Mouse (Mus musculus) layer of hippocampus, adult 9-11 months (tissue): ENCODE data around the gene Lrrc29.

Source experiments
- DNase-seq: peaks from one replicate; pipeline ENCODE4 v3.0.0; 2022

Gene Lrrc29

DNA sequence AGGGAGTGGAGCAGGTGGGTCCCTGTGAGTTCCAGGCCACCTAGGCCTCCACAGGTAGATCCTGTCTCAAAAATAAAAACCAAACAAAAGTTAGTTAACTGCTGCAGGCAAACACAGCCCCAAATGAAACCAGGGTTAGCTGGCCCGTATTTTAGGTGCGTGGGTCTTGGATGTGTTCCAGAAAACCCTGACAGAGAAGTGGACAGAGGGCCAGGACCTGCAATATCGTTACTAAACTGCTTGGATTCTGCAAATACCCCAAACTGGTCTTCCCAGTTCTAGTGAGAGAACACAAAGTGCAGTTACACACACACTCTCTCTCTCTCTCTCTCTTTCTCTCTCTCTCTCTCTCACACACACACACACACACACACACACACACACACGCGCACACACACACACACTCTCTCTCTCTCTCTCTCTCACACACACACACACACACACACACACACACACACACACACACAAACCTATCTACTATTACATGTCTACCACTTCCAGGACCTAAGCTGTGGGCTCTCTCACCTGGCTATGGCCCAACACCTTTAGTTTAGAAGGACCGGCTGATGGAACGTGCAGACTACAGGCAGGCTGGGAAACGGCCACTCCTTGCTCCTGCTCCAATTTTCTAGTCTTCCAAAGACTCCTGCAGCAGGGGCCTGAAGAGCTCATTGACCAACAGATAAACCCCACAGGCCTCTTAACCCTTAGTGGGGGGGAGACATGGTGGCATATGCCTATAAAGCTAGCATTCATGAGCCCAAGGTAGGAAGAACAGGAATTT lies 17.9 kb upstream of the Lrrc29 start:
- no peak for DNase-seq

DNA sequence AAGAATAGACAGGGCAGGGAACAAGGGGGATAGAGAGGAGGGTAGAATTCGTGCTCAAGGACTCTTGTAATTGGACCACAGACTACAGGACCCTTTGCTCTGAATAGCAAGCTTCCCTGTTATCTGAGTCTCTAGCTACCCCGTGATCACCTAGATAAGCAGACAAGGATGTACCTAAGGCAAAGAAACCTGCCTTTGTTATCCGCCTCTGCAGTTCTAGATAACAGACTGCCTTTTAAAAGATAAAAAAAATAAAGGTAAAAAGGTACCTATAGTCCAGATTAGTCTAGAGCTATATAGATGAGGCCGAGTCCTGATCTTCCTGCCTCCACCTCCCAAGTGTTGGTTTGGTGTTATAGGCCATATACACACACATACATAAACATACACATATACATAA lies 16.7 kb upstream of the Lrrc29 start:
- no peak for DNase-seq

DNA sequence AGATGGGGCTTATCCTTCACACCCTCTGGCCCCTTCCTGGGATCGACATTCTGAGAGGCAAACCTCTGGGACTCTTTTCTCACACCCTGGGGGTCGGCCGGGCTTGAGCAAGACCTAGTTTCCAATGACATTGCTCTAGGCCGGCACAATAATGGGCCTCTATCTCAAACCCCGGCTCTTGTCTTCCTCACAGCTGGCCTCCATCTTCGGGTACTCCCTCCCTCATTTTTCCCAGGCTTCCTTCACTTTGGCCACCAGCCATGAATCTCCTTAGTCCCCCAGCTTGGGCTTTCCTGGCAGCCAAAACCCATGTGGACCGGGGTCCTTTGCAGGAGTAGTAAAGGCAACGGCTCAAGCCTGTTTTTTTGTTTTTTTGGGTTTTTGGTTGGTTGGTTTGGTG lies 15.3 kb upstream of the Lrrc29 start:
- DNase-seq, result no peak

DNA sequence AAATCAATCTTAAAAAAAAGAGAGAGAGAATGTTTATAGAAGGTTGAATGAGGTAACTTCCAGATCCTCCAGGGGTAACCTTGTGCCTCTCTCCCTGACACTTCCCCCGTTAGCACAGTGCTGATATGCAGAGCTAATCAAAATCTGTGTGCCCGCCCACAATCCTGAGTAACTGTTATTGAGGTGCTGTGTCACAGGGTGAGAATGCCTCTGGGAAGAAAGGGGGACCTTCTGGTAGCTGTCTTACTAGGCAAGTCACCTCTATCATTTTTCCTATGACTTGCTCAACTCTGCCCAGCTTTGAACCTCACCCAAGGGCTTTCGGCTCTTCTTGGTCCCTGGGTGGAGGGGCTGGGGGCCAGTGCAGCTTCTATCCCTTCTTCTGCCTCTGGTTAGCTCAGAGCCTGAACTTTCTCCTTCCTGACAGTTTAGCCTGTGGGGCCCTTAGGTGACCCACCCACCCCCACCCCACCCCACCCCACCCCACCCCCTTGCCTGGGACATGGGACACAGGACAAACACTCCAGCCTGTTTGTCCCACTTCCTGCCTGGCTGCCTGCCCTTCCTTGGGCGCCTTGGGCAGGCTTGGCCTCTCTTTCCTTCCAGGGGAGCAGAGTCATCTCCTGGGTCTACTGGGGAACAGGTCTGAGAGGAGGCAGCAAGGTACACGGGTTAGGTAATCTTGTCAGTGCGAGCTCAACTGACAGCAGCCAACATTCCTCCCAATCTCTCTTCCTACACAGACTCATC lies 14.0 kb upstream of the Lrrc29 start:
- no peak for DNase-seq

DNA sequence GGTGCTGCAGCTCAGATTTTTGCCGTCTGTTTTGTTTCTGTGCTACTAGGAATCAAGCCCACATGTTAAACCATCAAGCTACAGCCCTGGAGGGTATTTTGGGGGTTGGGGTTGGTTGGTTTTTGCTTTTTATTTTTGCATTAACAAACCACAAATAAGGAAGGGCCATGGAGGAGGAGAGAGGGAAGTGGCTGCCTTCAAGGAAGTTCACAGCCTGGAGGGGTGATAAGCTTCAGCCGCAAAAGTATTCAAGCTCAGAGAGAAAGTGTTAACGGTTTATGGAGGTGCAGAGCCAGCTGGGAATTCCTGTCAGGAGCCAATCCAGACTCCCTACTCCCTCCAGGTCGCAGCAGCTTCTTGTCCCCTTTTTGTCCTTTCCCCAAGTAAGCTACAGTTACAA lies 12.9 kb upstream of the Lrrc29 start:
- no peak for DNase-seq

DNA sequence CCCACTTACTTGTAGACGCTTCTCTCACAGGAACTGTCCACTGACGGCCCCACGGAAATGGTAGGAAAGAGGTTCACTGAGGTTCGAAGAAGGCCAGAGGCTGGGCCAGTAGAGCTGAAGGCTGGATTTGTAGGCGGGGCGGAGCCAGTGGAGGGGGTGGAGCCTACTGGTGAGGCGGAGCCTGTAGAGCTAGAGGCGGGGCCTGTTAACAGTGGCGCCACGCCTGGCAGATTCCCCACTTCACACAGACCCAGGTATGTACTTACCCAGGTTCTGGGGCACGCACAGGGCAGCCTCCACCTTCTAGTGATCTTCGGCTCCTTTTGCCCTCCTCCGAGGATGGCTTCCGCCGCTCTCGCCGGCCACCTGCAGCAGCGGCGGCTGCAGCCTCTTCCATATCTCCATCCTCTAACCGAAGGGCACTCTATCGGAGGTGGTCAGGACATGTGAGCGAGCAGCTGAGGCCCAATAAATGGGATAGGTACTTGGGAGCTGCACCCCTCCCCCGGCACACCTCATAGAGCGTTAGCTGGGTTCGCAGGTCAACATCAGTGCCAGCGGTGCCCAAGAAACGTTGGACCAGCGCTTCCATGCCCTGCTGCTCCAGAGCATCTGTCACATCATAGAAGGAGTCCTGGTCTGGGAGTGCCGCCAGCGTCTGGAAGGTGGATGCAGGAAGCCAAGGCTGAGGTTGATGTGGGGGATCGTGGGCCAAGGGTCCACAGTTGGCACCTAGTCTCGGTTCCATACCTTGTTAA lies 10.5 kb upstream of the Lrrc29 start:
- no peak for DNase-seq

DNA sequence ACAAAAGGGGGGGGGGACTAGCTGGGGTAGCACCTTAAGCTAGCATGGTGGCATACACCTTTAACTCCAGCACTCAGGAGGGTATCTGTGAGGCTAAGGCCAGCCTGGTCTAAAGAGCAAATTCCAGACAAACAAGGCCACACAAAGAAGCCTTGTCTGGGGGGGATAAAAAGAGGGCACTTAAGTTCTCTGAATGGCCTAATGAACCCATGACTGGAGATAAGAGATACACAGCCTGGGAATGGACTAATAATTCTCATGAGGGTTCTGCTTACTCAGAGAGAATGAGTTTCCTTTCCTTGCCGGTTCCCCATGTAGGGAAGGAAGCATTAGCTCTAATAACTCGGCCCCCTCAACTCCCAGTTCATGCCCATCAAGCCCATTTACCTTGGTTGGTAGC lies 6.4 kb upstream of the Lrrc29 start:
- DNase-seq, result no peak

DNA sequence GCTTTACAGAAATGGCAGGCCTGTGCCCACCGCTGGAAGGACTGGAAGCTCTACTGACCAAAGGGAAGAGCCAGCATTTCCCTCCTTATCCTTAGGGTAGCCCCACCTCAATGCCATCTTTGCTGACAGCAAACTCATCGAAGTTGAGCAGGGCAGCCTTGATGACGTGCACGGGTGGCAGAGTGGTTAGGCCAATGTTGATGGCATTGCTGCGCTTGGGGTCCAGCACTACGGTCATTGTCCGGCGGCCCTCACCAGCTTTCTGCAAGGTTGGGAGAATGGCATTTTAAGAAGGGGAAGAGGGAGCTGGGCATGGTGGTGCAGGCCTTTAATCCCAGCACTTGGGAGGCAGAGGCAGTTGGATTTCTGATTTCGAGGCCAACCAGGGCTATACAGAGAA lies 5.9 kb upstream of the Lrrc29 start:
- DNase-seq, result no peak

DNA sequence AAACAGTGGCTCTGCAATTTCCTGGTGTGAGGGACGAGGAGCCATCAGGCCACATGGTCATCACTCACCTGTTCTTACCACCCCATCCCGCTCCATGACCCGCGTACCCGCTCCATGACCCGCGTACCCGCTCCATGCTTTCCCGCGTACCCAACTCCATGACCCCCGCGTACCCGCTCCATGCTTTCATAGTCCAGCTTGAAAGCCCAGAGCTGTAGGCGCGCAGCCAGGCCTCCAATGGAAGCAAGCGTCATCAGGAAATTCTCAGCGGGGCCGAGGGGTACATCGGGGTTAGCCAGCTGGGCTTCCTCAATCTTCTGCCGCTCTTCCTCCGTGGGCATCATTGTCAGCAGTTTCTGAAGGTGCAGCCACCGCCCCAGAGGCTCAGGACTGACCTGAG lies 5.4 kb upstream of the Lrrc29 start:
- DNase-seq, result no peak

DNA sequence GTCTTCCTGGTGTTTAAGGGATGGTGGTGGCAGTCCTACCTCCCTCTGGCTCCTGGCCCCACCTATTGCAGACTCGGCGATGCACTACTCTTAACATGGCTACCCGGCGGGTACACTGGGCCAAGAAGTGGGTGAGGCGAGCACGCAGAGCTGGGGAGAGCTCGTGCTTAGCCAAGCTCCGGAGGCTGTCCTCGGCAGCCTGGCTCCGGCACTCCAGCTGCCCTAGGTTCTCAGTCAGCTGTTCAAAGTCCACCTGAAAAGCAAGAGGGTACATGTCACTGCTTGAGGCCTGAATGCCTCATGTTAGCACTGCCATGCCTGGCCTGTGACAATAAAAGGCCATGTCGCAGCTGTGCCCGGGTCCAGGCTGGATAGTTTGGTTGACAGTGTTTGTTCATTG lies 4.2 kb upstream of the Lrrc29 start:
- no peak for DNase-seq

DNA sequence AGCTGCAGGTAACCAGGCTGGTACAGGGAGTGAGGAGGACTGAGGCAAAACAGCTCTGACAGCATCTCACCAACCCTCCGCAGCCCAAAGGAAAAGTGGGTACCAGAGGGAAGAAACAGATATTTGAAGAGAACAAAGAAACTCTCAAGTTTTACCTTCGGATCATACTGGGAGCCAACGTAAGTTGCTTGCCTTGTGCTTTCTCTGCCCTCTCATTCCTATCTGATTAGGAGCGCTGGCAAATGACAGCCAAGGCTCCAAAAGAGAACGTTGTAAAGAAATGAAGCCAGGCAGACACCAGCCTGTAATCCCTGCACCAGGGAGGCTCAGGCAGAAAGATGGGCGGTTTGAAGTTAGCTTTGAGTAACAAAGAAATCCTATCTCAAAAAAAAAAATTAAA lies 890 bp upstream of the Lrrc29 start:
- no peak for DNase-seq

DNA sequence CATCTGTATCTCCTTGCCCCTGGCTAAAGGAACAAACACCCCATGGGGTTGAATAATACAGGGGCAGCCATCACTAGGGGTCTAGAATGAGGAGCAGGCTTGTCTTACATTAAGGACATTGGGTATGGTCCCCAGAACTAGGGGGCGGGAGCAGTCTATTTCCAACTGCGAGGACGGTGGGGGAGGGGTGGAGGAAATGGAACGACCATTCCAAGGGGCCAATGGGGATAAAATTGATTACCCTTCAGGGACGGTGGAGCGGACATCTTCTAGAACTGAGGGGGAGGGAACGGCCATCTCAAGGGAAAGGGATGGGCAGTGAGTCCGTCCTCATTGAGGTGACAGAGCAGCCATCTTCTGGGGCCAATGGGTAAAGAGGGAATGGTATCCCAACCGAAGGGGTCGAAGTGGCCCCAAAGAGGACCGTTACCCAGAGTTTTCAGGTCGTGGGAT lies 411 bp downstream of the Lrrc29 start:
- DNase-seq, result no peak

DNA sequence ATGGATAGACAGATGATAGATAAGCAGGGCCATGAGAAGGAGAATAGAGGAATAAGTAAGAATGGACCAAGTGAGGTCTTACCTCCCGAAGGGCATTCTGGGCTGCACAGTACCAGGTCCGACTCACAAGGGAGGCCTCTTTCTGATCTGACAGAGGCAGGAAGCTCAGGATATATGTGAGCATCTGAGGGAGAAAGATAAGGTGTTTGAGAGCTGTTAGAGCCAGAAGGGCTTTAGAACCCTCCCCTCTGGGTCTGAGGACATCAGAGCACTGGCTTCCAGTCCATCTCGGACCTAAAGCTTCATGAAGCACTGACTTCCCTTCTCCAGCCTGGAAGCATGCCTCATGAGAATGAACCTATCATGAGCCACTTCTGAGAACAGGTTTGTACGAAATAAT lies 2.9 kb downstream of the Lrrc29 start:
- DNase-seq, result no peak

DNA sequence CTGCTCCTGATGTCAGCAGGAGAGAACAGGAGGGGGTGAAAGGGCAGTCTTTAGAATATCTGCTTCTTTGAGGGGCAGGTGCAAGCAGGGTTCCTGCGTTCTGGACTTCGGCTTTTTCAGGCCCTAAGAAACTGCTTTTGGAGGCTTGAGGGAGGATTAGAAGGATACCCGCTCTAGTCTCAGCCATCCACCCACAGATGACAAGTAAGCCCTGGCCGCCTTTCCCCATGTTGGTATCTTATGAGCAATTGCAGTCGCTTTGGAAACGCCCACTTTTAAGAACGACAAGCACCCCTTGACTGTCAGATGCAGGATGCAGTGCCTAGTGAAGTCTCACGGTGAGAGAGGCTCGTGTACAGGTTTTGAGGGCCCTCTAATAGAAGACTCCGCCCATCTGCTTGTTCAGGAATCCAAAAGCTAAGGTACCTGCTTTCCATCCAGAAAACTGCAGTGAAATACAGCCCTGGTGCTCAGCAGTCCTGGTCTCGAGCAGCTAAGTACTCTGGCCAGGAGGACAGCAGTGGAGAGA lies 7.4 kb downstream of the Lrrc29 start:
- no peak for DNase-seq

DNA sequence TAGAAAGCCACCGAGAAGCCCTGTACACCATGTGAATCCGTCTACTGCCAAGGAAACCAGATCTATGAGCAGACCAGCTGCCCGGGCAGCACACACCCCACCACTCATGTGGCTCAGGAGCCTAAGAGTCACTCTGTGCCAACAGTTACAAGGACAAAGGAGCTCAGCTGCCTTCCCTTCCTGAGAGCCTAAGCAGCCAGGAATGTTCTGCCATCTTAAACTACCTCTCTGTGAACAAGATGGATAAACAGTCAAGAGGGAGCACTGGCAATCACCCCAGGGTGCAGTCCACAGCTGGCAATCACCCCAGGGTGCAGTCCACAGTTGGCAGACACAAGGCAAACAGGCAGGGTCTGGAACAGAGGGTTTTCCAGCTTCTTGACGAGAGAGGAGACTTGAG lies 8.1 kb downstream of the Lrrc29 start:
- no peak for DNase-seq

DNA sequence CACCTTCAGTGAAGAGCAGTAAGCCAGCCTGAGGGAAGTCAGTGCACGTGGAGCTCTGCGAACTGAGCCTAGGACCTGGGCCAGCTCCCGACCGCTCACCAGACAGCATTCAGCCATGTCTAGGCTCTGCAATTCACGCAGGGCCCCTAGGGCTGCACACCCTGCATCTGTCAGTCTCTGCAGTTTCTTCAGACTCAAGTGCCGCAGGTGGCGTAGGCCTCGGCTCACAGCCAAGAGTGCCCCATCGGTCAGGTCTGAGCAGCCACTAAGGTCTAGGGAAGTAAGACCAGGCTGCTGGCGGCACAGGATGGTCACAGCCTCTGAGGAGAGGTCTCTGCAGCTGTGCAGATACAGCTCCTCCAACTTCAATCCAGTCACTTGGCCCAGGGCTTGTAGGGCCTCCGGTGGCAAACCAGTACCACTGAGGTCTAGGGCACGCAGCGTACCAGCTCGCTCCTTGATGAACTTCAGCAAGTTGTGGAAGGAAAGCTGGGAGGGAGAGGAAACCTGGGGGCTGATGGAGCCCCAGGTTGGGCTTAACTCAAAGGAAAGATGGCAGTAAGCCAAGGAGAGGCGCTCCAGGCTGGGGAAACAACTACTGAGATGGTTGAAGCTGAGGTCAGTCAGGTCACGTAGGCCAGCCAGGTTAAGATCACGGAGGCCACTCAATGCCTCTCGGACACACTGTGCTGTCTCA lies 10.9 kb downstream of the Lrrc29 start:
- no peak for DNase-seq

DNA sequence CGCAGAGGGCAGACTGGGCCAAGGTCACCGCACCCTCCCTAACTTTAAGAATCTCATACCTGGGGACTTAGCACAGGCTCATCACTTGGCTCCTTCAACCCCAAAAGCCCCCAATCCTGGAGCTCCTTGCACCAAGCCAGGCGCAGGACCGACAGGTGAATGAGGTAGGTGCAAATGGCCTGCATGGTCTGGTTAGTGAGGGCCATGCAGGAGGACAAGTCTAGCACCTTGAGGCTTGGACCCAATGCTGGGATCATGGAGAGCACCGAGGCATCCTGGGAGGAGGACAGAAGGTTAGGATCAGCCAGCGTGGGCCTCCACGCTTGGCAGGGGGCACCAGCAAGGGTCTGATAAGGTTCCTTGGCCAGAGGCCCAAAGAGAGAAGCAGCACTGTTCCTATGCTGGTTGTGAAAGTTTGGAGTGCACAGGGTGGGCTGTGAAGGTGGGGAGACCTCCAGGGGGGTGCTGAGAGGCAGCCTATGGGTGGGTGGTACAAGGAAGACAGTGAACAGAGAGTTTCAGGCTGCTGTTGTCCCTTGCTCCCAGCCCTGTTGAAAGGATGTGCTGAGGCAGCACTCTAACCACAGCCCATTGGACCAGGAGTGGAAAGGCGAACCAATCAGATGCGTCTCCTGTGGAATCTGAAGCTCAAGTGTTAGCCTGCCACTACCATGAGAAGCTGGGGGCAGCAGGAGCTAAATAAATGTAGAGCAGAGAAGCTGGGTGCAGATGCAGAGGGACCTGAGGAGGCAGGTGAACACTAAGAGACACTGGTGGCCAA lies 12.3 kb downstream of the Lrrc29 start:
- DNase-seq, result no peak

DNA sequence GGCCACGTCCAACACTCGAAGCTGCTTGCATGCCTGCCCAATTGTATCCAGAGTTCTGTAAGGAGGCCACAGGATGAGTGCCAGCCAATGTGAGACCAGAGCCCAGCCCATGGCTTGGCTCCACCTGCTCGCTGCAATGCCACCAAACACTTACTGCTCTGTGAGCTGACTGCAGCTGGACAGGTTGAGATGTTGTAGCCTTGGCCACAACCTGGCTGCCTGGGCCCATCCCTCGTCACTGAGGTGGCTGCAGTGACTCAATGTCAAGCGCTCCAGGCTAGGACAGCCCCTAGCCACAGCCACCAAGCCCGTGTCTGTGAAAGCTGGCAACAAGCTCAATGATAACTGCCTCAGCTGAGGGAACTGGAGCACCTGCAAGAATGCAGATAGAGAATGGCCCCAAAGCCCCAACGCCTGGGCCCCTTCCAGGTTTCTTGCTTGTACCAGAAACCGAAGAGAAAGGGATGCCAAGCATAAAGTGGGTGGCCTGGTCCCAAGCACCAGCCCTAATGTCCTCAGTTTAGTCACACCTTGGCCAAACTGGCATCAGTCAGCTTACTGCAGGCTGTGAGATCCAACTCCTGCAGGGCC lies 13.1 kb downstream of the Lrrc29 start:
- DNase-seq, result no peak

DNA sequence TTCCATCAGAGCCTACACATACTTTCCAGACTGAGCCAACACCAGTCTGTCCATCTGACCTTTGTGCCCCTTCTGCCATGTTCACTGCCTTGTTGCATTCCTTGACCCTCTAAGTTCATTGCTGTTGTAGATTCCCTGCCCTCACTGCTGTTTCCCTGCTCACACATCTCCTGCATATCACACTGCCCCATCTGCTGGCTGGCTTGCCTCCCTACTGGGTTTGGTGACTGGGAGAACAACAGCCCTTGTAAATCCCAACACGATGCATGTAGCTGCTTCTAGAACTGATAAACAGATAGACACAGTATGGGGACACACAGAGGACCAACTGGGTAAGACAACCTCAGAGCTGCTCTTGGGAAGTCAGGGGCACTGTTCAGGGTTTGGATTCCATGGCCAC lies 14.4 kb downstream of the Lrrc29 start:
- no peak for DNase-seq

DNA sequence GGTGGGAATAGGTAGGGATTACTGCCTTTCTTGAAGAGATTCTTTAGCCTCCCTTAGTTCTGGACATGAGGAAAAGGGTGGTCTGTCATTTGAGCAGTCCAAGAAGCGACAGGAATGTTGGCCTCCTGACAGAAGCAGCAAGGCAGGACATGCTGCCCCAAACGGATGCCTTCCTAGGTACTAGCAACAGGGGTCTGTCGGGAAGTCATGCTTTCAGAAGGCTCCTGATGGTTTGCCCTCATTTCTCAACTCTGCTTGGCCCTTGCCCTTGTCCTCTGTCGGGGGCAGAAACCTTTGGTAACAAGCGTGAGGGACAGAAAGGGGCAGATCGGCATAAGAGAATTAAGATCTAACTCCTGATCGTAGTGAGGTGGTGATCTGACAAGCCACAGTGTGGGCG lies 16.0 kb downstream of the Lrrc29 start:
- DNase-seq, result no peak

DNA sequence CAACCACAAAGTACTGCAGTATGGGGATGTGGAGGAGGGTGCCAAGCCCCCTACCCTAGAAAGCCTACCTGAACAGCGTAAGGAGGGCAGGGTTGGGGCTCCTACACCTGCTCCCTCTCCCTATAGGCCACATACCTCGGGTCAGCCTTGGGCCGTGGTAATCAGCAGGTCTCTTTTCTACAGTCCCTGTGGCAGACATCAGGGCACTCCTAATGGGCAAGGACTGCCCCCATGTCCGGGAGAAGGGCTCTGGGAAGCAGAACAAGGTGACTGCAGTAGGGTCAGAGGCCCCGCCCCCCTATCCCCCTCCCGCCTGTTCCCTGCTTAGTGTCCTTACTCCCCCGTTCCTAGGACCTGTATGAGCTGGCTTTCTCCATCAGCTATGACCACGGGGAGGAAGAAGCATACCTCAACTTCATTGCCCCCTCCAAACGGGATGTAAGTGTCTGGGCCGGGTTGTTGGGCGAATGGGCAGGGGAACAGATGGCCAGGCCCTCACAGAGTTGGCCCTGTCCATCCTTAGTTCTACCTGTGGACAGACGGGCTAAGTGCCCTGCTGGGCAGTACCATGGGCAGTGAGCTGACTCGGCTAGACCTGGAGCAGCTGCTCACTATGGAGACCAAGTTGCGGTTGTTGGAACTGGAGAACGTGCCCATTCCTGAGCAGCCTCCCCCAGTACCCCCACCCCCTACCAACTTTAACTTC lies 16.8 kb downstream of the Lrrc29 start:
- DNase-seq, result no peak
